Mouse (Mus musculus) regulatory T cell (primary cell): Measurements from ENCODE around the gene Sh3bp4.

Source experiments
- in situ Hi-C: fragments of 300-600 bp; cut with MboI, MseI; formaldehyde crosslinking; loops from one replicate; pipeline ENCODE4 v1.15.1; 2025; ENCODE audit warnings: high pct_unique_total_duplicates

The Sh3bp4 gene

DNA sequence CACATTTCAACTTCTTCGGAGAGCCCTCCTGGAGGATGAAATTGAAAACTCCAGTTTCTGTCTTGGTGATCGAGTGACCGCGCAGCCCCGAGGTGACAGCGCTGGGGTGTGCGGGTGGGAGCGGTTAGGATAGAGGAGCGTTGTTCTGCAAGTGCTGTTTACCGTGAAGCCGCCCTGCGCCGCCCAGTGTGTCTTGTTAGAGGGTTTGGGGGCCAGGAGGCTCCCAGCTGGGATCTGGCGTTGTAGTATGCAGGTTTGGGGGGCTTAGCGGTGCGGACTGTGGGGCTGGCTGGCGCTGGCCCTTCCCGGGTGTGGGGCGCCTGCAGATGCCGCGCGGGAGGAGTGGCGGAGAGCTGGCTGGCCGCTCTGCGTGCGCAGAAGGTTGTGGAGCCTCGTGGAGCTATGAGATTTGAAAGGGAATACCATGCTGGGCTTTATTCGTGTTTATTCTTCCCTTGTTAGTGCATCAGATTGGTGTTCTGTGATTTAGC lies 701 bp downstream of the Sh3bp4 start:
- in situ Hi-C loops = loop anchor here (10.0 kb wide), 1 partner anchor 1974 kb away; no protein-coding TSS in a partner anchor

DNA sequence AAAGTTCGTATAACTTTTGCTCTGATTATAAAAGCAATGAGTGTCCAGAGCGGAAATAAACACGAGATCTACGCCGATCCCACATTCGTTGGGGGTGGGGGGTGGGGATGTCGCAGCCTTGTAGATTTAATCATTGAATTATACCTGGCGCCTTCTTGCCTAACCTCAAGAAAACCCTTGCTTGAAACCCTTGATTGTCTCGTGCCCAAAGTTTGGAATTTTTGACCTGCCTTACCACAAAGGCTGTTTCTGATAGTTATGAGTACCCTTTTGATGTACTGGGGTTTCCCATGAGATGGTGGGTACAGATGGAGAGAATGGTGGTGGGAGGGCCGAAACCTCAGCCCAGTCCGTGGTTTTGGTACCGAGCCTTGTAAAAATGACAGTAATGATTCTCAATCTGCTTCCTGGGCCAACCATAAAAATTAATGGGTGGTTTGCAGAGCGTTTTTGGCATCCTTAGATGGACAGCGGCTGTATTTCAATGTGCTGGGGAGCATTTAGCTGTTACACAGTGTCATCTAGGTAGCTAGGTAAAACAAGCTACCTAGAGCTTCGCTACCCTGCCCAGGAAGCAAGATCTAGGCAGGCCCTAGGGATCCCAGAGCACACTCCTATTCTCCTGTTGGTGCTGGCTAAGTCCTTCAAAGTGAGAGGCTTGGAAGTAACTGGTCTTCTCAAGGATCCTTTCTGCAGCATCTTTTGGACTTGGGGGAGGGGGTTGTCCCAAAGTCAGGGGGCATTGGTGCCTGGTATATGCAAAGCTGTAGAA lies 1.3 kb downstream of the Sh3bp4 start:
- in situ Hi-C loops = loop anchor here (10.0 kb wide), 1 partner anchor 1973 kb away; no protein-coding TSS in a partner anchor

DNA sequence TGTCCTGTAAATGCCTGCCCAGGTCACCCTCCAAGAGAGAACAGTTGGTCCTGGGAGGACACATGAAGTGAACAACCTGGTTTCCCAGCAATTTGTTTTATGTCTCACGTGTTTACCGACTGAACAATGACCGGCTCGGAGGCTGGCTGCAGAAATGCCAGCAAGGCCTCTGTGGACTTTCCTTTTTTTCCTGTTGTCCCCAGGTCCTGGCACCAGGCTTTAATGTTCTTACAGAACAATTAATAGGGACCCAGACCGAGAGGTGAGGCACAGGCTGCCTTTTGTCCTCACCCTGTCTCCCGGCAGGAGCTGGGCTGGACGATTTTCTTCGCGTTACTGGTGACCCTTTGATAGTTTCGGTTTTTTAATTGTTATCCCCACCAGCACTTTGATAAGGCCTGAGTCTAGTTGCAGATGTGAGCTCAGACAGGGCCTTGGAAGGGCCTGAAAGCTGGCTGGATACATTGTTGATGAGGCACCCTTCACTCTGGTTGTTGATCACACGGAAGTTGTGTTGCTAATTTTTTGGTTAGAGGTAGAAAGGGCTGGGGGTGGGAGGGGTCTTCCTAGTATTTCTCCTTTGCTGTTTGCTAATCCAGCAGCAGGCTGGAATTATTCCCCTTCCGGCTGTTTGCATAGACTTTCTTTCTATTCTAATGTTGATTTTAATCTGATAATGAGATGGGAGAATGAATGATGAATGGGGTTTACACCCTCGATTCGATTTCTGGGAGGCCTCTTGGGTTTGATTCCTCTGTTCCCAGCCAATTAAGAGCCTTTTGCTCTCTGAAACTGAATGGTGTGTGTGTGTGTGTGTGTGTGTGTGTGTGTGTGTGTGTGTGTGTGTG lies 2.2 kb downstream of the Sh3bp4 start:
- in situ Hi-C loops = loop anchor here (10.0 kb wide), 1 partner anchor 1972 kb away; no protein-coding TSS in a partner anchor

DNA sequence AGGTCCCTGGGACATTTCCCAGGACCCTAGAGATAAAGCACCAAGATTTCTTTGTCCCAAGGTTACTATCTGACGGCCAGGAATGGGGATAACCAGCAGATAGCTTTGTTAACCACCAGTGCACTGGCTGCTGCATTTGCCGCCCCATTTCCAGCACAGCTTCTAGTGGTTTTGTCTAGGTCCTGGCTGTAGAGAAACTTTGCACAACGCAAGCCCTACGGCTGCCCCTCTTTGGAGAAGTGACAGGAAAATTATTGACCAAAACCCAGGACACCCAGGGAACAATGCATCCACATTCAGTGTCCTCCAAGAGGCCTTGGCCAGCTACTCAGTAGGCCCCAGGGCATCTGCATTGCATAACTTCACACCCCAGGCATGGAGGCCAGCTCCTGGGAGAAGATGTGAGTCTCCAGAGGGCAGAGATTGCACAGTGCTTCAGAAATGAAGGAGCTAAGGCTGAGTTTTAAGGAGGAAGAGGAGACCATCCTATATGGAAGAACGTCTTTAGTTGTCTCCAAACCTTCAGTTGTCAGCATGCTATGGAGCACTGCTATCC lies 3.2 kb downstream of the Sh3bp4 start:
- in situ Hi-C loops = loop anchor here (10.0 kb wide), 1 partner anchor 1971 kb away; no protein-coding TSS in a partner anchor

DNA sequence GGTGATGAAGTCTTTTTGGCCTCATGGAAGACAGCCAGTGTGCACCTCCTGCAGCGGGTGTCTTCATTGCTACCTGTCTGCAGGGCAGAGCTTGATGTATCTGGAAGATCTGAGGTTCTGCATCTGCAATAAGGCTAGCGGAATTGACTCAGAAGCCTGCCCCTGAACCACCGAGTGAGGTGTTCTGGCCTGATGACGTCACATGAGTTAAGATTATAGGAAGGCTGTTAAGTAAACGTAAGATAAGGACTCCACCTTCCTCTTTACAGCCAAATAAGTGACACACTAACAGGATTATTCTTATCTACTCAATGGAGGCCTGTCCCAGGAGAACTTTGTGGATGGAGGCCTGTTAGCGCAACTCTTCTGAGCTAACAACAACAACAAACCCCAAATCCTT lies 4.5 kb downstream of the Sh3bp4 start:
- in situ Hi-C loops = loop anchor here (10.0 kb wide), 1 partner anchor 1970 kb away; no protein-coding TSS in a partner anchor

DNA sequence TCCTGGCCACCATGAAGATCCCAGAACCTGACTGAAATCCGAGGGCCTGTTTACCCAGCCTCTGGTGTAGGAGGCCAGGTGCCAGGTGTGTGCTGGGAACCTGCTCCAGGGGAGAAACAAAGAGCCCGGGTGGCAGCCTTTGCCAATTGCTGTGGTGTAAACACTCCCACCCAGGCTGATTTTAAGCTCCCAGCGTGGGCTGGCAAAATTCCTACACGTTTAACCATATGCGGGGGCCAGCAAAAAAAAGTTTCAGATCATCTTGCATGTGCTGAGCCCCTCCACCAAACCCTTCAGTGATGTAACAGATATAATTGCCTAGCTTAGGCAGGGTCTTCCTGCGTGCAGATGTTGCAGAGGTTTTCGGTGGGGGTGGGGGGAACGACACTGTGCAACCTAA lies 4.9 kb downstream of the Sh3bp4 start:
- in situ Hi-C loops = loop anchor here (10.0 kb wide), 1 partner anchor 1970 kb away; no protein-coding TSS in a partner anchor

DNA sequence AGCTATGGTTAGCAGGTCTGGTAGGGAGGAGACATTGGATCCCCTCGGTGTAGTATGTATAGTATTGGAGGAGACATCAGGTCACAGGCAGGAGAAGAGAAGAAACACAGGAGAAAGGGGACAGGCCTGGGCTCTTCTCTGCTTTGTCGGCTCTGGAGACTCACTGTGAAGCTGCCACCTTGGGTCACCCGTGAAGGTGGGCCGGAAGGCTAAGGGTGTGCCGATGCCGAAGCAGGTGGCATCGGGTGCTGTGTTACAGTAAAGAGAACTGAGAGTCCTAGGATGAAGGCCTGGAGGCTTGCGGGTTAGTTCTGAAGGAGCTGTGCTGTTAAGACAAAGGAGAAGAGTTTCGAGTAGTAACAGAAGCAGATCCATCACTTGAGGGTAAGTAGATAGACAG lies 6.6 kb downstream of the Sh3bp4 start:
- in situ Hi-C loops = loop anchor here (10.0 kb wide), 1 partner anchor 1968 kb away; no protein-coding TSS in a partner anchor

DNA sequence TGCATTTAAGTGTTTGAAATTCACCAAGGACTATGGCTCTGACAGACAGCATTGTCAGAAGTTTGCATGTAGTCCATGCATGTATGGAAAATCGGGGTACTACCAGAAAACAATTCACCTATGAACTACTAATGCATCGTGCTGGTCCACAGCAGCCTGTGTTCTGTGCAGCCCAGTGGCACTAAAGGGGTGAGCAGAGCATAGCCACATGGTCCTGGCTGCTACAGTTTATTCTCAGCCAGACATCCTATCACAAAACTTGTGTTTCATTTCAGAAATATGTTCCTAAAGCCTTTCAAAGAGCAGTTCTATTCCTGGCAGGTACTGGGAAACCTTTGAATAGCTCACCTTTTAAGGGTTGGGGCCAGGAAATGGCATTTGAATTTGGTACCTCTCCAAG lies 8.0 kb downstream of the Sh3bp4 start:
- in situ Hi-C loops = loop anchor here (10.0 kb wide), 1 partner anchor 1967 kb away; no protein-coding TSS in a partner anchor

DNA sequence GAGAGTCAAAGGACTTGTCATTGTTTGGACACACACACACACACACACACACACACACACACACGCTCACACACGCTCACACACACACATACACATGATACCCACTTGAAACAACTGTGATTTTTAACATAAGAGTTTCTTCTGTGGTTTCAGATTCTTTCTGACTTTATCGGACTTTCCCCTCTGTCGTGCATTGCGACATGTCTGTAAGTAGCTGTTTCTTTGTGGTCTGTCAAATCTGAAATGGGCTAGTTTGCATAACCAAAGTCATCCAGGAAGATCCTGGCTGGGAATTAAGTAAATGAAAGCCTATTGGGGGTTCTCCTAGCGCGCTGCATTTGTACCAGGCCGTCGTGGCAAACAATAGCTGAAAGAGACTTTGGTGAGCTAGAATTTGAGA lies 8.5 kb downstream of the Sh3bp4 start:
- in situ Hi-C loops = loop anchor here (10.0 kb wide), 1 partner anchor 1966 kb away; no protein-coding TSS in a partner anchor

DNA sequence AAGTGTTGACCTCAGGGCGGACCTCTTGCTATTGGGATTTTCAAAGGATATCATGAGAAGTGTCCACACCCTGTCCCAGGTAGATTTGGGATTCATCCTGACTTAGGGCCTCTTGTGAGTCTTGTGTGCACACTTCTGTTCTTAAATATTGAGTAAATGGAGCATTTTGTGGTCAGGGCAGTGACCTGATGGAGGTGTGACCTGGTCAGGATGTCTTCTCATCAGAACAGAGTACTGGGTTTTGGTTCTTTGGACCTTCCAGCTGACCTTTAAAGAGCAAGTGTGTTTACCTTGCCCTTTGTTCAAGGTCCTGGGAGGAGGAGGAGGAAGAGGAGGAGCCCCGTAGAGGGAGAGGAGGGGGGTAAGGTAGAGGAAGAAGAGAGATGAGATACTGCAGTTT lies 9.0 kb downstream of the Sh3bp4 start:
- in situ Hi-C loops = loop anchor here (10.0 kb wide), 1 partner anchor 1966 kb away; no protein-coding TSS in a partner anchor

DNA sequence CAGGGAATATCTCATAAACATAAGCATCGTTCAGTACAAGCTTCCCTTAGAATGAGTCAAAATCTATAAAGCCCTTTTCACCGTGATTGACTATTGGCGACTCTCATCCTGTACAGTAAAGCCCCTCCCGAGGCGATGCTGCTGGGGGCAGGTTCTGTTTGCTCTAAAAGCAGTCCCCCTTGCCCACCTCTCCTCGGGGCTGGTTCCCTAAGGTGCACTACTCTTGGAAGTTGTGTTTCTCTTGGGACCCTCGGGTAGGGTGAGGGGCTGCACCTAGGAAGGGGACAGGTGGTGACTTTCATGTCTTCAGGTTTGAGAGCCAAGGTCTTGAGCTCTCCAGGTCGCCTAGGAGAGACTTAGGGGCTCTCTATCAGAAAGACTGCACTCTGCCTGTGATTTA lies 10.2 kb downstream of the Sh3bp4 start:
- in situ Hi-C loops = loop anchor here (5.0 to 10.0 kb wide), 2 partner anchors 57 to 626 kb away; no protein-coding TSS in a partner anchor

DNA sequence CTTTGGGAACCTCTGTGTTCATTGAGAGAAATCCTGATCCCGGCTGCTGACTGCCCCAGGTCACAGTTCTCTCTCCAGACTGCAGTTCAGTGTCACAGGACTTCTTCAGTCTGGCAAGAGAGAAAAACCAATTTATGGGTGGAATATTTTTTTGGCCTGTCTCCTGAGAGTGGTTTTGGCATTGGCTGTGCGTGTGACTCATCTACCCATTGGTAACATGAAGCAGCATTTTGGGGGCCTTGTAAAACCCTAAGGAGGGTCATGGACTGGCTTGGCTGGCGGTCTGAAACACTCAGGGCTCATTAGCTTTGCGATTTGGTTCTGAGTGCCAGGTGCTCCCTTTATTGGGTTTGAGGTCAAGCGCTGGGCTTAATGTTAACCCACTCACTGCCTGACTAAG lies 10.6 kb downstream of the Sh3bp4 start:
- in situ Hi-C loops = loop anchor here (5.0 to 10.0 kb wide), 2 partner anchors 57 to 626 kb away; no protein-coding TSS in a partner anchor

DNA sequence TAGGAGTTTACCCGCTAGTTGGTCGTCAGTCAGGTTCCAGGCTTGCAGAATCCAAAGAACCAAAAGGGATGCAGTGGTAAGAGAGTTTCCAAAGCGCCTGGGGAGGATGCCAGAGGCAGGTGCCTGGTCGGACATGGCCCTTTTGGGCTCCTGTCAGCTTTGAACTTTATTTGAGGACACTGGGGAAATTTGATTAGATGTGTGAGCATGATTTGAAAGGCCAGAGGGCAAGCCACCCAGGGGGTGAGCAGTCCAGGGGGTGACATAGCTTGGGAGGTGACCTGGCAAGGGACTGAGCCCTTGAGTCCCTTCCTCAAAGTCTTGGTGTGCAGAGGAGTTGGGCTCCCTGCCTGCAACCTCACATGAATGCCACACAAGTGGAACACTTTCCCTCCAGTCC lies 11.2 kb downstream of the Sh3bp4 start:
- in situ Hi-C loops = loop anchor here (5.0 to 10.0 kb wide), 2 partner anchors 56 to 627 kb away; no protein-coding TSS in a partner anchor

DNA sequence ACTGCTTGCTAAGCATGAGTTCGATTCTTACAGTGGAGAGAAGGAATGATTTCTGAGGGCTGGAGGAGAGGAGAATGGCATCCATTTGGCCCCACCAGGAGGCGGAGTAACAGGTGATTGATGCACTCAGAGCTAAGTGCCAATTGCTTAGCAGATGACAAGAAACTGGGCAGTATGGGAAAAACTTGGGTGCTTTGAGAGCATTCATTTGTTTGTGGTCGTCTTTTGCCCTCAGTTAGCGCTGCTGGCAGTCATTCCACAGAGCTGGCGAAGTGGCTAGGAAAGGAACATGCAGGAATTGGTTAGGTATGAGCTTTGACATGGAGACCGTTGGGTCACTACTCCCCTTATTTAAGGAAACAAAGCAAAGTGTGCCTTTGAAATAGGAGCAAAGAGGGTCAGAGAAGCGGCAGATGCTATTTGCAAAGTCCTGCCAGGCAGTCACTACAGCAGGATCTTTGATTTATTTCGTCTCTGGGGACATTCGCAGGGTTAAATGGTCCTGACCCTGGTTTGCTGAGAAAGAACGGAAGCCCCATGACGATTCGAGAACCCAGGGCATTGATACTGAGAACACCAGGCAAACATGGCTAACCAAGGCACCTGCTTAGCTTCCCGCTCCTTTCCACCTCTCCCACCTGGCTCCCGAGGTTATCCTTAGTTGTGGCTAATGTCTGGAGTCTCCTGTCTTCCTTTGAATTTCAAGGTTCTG lies 12.1 kb downstream of the Sh3bp4 start:
- in situ Hi-C loops = loop anchor here (5.0 to 10.0 kb wide), 2 partner anchors 55 to 628 kb away; no protein-coding TSS in a partner anchor

DNA sequence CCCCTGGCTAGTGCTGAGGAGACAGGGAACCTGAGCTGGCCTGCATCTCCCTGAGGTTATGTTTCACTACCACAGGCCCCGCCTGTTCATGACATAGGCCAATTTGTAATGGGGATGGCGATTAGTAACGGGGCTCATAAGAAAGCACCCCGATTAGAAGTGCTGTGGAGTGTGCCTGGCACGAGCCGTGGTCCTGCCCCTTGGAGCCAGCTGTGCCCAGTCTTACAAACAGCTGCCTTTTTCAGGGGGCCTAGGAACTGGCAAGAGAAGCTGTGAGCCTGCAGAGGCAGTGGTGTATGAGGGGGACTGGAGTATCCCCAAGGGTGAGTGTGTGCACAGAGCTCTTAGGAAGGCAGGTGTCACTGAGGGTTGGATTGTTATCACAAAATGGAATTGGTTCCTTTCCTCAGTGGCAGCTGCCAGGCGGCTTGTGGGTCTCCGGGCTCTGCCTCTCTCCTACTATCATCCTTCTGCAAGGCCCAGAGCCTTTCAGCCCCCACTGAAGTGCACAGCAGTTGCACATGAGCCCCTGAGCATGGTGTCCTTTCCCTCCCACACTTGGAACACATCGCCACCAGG lies 16.4 kb downstream of the Sh3bp4 start:
- in situ Hi-C loops = loop anchor here (10.0 kb wide), 1 partner anchor 632 kb away; no protein-coding TSS in a partner anchor

DNA sequence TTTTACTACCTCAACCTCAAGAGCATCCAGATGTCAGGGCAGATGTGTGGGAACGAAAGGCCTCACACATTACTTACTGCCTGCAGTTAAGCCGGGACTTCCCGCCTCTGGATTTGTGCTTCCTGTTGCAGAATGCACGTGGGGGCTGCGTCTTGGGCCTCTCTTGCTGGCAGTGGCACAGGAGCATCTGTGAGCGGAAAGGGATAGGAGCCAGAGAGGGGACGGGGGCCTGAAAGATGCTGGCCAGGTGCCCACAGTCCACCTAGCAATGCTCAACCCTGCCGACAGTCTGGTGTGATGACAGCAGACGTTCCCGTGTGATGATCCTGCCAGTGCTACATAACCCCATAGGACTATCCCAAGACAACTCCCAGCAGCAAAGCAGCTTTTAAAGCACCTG lies 17.9 kb downstream of the Sh3bp4 start:
- in situ Hi-C loops = loop anchor here (10.0 kb wide), 1 partner anchor 633 kb away; no protein-coding TSS in a partner anchor

DNA sequence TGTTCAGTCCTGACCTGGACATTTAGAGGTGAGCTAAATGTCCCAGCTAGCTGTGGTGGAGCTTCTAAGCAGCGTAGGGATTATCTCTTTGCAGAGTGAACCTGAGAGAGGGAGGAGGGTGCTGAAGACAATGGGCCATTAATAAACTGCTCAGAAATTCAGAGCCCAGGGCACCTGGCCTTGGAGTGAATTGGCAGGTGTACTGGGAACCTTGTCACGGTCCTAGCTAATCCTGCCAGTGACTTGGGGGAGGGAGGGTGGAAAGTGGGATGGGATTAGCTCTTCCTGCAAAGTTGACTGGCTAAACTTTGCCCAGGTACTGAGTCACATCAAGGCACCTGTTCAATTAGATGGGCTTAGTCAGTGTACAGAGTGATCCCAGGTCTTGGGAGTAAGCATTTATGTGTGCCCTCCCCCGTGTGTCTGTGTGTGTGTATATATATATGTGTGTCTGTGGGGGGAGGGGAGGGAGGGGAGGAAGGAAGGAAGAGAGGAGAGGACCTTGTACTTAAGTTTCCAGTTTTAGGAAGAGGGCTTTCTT lies 18.6 kb downstream of the Sh3bp4 start:
- in situ Hi-C loops = loop anchor here (10.0 kb wide), 1 partner anchor 634 kb away; no protein-coding TSS in a partner anchor

DNA sequence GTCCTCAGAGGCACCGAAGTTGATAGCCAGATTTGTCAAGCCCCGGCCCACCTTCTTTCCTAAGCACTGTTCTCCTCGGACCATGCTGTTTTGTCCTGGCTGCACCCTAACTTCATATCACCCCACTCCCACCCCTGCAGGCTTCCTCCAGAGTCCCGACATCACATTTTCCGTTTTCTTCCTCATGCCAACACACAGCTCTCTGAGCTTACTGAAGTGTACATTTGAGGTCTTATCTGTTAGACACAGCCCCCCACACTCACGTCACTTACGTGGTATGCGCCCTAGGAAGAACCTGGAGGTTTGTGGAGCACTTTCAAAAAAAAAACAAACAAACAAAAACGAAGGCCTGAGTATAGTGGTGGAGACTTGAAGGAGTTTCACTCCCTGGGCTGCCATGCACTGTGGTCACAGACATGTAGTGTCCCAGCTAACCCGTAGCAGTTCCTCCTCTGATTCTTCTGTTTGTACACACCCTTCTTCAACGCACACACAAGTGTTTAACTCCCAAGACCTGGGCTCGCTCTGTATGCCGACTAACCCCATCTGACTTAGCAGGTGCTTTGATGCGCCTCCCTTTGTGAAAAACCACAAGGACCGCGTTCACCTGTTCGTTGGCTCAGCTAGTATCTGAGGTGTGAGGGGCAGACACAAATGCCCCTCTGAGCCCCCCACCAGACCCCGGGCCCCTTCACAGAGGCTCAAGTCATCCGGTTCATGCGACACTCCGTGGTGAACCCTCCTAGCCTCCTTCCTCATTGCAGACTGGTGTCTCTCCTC lies 19.8 kb downstream of the Sh3bp4 start:
- in situ Hi-C loops = loop anchor here (10.0 kb wide), 1 partner anchor 635 kb away; no protein-coding TSS in a partner anchor

DNA sequence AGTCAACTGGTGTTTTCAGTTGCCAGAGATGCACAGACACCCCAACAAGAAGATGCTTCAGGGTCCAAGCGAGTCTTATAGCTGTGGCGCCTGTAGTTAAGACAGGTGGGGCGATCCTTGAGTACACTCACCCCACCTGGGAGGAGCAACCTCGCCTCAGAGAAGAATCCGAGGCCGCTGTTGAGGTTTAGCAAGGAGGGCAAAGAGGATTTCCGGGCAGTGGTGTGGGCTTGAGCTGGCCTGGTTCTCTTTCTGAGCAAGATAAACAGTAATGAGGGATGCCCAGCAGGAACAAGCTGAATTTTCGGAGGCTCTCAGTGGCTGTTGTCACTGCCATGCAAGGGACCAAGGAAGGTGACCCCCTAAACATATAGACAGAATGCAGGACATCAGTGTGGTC lies 20.5 kb downstream of the Sh3bp4 start:
- in situ Hi-C loops = no loop called here
